Mouse (Mus musculus) midbrain, embryonic 14.5 days (tissue): ENCODE measurements around the gene Gmpr2. TPM values are rescaled to one million over a fixed set of nuclear protein-coding genes. Genes with fewer than 3 reads are reported as not detected.
A peak's percentile ranks its signal among the peaks of the same experiment; 100 is the strongest.

Experiments used
- ATAC-seq: fragments of 200-750 bp; cut with Nextera tagmentation; 2 replicates; pipeline ENCODE4 v1.8.0; 2017; ENCODE audit warnings: moderate number of reproducible peaks, moderate library complexity; ENCODE audit not compliant: low FRiP score, low TSS enrichment
- DNase-seq: peaks from one replicate; pipeline ENCODE4 v3.0.0-alpha.2; 2015
- H3K27ac ChIP-seq: fragments of 300-500 bp; sonication (generic); replicated peaks from 2 replicates; pipeline ENCODE4 v1.5.1; 2014; ENCODE audit warnings: mild to moderate bottlenecking, low read depth, low read length, moderate library complexity
- H3K27me3 ChIP-seq: fragments of 300-500 bp; sonication (generic); 2 replicates; pipeline ENCODE4 v1.6.1; 2014; ENCODE audit warnings: low read length, control low read depth, mixed read lengths; ENCODE audit not compliant: control insufficient read depth, insufficient read depth
- H3K36me3 ChIP-seq: fragments of 300-500 bp; sonication (generic); 2 replicates; pipeline ENCODE4 v1.6.1; 2014; ENCODE audit warnings: low read length, control low read depth; ENCODE audit not compliant: control insufficient read depth, insufficient read depth
- H3K4me1 ChIP-seq: fragments of 300-500 bp; sonication (generic); 2 replicates; pipeline ENCODE4 v1.6.1; 2014; ENCODE audit warnings: mild to moderate bottlenecking, antibody characterized with exemption, low read length, control low read depth; ENCODE audit not compliant: control insufficient read depth, insufficient read depth
- H3K4me2 ChIP-seq: fragments of 300-500 bp; sonication (generic); 2 replicates; pipeline ENCODE4 v1.6.1; 2014; ENCODE audit warnings: mild to moderate bottlenecking, low read length, moderate library complexity
- H3K4me3 ChIP-seq: fragments of 300-500 bp; sonication (generic); replicated peaks from 2 replicates; pipeline ENCODE4 v1.5.1; 2014; ENCODE audit warnings: low read depth, low read length
- H3K9ac ChIP-seq: fragments of 300-500 bp; sonication (generic); replicated peaks from 2 replicates; pipeline ENCODE4 v1.6.1; 2014; ENCODE audit warnings: mild to moderate bottlenecking, low read length, moderate library complexity
- H3K9me3 ChIP-seq: fragments of 300-500 bp; sonication (generic); 2 replicates; pipeline ENCODE4 v1.6.1; 2016; ENCODE audit warnings: low read length, control low read depth, mixed read lengths; ENCODE audit not compliant: control insufficient read depth
- WGBS: fragments of 180-500 bp; shearing (Covaris S2); extraction: QIAGEN DNeasy Blood & Tissue Kit; methylation state at CpG from one replicate; pipeline ENCODE4 v1.1.7; 2014; 5-methylcytosine and 5-hydroxymethylcytosine counted together
- polyA plus RNA-seq: library from polyadenylated mRNA; unstranded; fragments of >200 nt; fragmentation: Nextera tagmentation; extraction: Ambion mirVana; gene quantifications from 2 replicates; pipeline ENCODE4 v1.2.1, GENCODE M21; 2014

The Gmpr2 gene
- polyA plus RNA-seq = 41.0 and 42.3 TPM in 2 replicates

GRCm38 (mm10) chr14:55671833-55672740 is at the start of gene Gmpr2, which contains the start of gene Nedd8:
Gene Gmpr2 (plus strand): TSS chr14:55671941.
Gene Nedd8 (minus strand): TSS chr14:55672124.
- no peaks in the 10 kb centered on the region for H3K9me3 ChIP-seq
- DNase-seq (peak; percentile 96), ATAC-seq (peak; percentile 97)
- peaks cover 21% of the 10 kb centered on the region for H3K36me3 ChIP-seq
- no peaks in the 10 kb centered on the region for H3K27me3 ChIP-seq
- H3K9ac ChIP-seq = peak within 1 kb of the TSS; percentile 70
- peak within 1 kb of the TSS; percentile 86 for H3K27ac ChIP-seq
- peaks cover 14% of the 10 kb centered on the region for H3K4me1 ChIP-seq
- H3K4me2 ChIP-seq = peak within 1 kb of the TSS; percentile 97
- 1% methylated on average over 38 of the region's 38 CpGs for WGBS
- H3K4me3 ChIP-seq = peak within 1 kb of the TSS; percentile 51

GRCm38 (mm10) chr14:55628077-55628827 is 43.5 kb upstream of the Gmpr2 start:
- Histone ChIP-seq H3K36me3 (peaks cover 93% of the 10 kb centered on the region), H3K9ac (no peak overlapping the region), H3K4me3 (no peak overlapping the region), H3K9me3 (no peaks in the 10 kb centered on the region), H3K4me1 (no peaks in the 10 kb centered on the region), H3K27me3 (no peaks in the 10 kb centered on the region), H3K4me2 (no peak overlapping the region), H3K27ac (no peak overlapping the region)
- 95% methylated on average over 27 of the region's 27 CpGs for WGBS
- ATAC-seq = no peak
- DNase-seq = no peak

- WGBS = 60% methylated on average over 5 of the region's 5 CpGs
- Histone ChIP-seq H3K9me3 (no peaks in the 10 kb centered on the region), H3K27me3 (no peaks in the 10 kb centered on the region), H3K9ac (no peak overlapping the region), H3K4me3 (no peak overlapping the region), H3K4me2 (no peak overlapping the region), H3K36me3 (peaks cover 97% of the 10 kb centered on the region), H3K4me1 (peaks cover under 1% of the 10 kb centered on the region), H3K27ac (no peak overlapping the region)
- DNase-seq (peak; percentile 29), ATAC-seq (no peak)
Measured at GRCm38 (mm10) chr14:55629312-55629711, 42.4 kb upstream of the Gmpr2 start.

- peak overlapping the region; percentile 74 for H3K9ac ChIP-seq
- peaks cover 74% of the 10 kb centered on the region for H3K36me3 ChIP-seq
- peaks cover 9% of the 10 kb centered on the region for H3K4me1 ChIP-seq
- H3K9me3 ChIP-seq = no peaks in the 10 kb centered on the region
- no peak for DNase-seq
- peak overlapping the region; percentile 95 for H3K4me2 ChIP-seq
- ATAC-seq = peak; percentile 51
- peak overlapping the region; percentile 79 for H3K27ac ChIP-seq
- no peaks in the 10 kb centered on the region for H3K27me3 ChIP-seq
- peak overlapping the region; percentile 66 for H3K4me3 ChIP-seq
- WGBS = 2% methylated on average over 23 of the region's 23 CpGs
Measured at GRCm38 (mm10) chr14:55634874-55635522, 36.7 kb upstream of the Gmpr2 start.

- H3K27ac ChIP-seq = peak within 1 kb of the TSS; percentile 79
- peak within 1 kb of the TSS; percentile 66 for H3K4me3 ChIP-seq
- peaks cover 74% of the 10 kb centered on the region for H3K36me3 ChIP-seq
- H3K4me2 ChIP-seq = peak within 1 kb of the TSS; percentile 95
- H3K27me3 ChIP-seq = no peaks in the 10 kb centered on the region
- ATAC-seq = peak; percentile 84
- 2% methylated on average over 33 of the region's 33 CpGs for WGBS
- peaks cover 9% of the 10 kb centered on the region for H3K4me1 ChIP-seq
- H3K9me3 ChIP-seq = no peaks in the 10 kb centered on the region
- DNase-seq = peak; percentile 95
- H3K9ac ChIP-seq = peak within 1 kb of the TSS; percentile 74
Measured at GRCm38 (mm10) chr14:55635523-55636007, 36.2 kb upstream of the Gmpr2 start, which contains the start of gene Ipo4. Gene Ipo4 (minus strand): TSS chr14:55635957.

- H3K36me3 ChIP-seq = peaks cover 61% of the 10 kb centered on the region
- H3K4me1 ChIP-seq = peaks cover 13% of the 10 kb centered on the region
- no peaks in the 10 kb centered on the region for H3K9me3 ChIP-seq
- no peak for DNase-seq
- no peak for ATAC-seq
- H3K4me2 ChIP-seq = no peak within 1 kb of the TSS
- no peak within 1 kb of the TSS for H3K9ac ChIP-seq
- H3K4me3 ChIP-seq = no peak within 1 kb of the TSS
- no peaks in the 10 kb centered on the region for H3K27me3 ChIP-seq
- H3K27ac ChIP-seq = no peak within 1 kb of the TSS
- 95% methylated on average over 9 of the region's 9 CpGs for WGBS
Measured at GRCm38 (mm10) chr14:55637795-55638194, 33.9 kb upstream of the Gmpr2 start, which contains the start of gene Gm49378. Gene Gm49378 (minus strand): TSS chr14:55637895.

- H3K27ac ChIP-seq = no peak overlapping the region
- no peak for ATAC-seq
- H3K9ac ChIP-seq = no peak overlapping the region
- no peak overlapping the region for H3K4me3 ChIP-seq
- H3K4me2 ChIP-seq = no peak overlapping the region
- H3K9me3 ChIP-seq = no peaks in the 10 kb centered on the region
- no peak for DNase-seq
- peaks cover 11% of the 10 kb centered on the region for H3K4me1 ChIP-seq
- WGBS = 98% methylated on average over 14 of the region's 14 CpGs
- H3K36me3 ChIP-seq = peaks cover 48% of the 10 kb centered on the region
- no peaks in the 10 kb centered on the region for H3K27me3 ChIP-seq
Measured at GRCm38 (mm10) chr14:55640816-55641215, 30.9 kb upstream of the Gmpr2 start.

- Histone ChIP-seq H3K9me3 (no peaks in the 10 kb centered on the region), H3K36me3 (peaks cover 48% of the 10 kb centered on the region), H3K4me3 (no peak overlapping the region), H3K9ac (no peak overlapping the region), H3K27ac (no peak overlapping the region), H3K4me2 (no peak overlapping the region), H3K4me1 (peaks cover 11% of the 10 kb centered on the region), H3K27me3 (no peaks in the 10 kb centered on the region)
- ATAC-seq (no peak), DNase-seq (no peak)
- 97% methylated on average over 13 of the region's 13 CpGs for WGBS
Measured at GRCm38 (mm10) chr14:55641291-55641690, 30.4 kb upstream of the Gmpr2 start.
